Mouse (Mus musculus) frontal cortex, postnatal 14 days (tissue): ENCODE results near the gene Sept8.
A peak's percentile ranks its signal among the peaks of the same experiment; 100 is the strongest.

Experiments used
- DNase-seq, 2 experiments: peaks; one replicate each; pipeline ENCODE4 v3.0.0; 2022; ENCODE audit warnings: low spot score in 2 of 2

The Sept8 gene

GRCm38 (mm10) chr11:53495417-53495816 lies 23.6 kb upstream of the Sept8 start:
- no peak for DNase-seq

DNA sequence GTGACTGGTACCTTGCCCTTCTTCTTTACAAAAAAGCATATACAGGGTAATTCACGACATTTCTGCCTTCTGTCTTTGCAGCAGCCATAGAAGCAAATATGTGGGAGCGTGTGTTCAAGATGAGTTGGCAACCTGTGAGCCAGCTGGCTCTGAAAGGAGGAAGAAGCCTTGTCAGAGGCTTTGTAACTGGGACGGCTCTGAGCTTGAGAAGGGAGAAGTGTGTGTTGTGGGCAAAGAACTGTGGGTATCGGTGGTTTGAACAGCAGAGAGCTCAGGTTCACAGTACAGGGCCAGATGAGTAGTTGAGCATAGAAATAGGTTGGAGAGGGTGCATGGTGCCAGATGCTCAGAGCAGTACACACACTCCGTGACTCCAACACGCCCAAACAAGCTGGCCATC lies 22.1 kb upstream of the Sept8 start:
- peak; percentile 34 to 35 for DNase-seq

GRCm38 (mm10) chr11:53500569-53500968 lies 18.5 kb upstream of the Sept8 start:
- no peak for DNase-seq

DNA sequence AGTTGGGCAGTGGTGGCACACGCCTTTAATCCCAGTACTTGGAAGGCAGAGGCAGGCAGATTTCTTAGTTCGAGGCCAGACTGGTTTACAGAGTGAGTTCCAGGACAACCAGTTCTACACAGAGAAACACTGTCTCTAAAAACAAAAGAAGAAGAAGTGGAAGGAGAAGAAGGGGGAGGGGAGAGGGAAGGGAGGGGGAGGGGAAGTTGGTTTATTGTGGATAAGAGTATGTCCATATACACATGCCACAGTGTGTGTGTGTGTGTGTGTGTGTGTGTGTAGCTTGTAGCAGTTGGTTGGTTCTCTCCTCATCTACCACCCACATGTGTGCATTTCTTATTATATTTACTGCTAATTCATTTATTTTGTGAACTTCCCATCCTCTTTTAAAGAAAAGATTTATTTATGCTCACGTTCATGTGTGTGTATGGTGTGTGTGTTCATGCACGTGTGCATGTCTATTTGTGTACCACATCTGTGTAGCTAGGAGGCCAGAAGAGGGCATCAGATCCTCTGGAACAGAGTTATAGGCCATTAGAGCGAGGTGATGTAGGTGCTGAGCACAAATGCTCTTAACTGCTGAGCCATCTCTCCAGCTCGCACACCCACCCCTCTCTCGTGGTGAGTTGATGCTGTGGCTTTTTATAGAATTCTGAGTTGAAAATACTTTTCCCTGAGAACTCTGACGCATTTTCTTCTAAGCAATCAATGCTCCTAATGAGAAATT lies 16.9 kb upstream of the Sept8 start:
- no peak for DNase-seq

DNA sequence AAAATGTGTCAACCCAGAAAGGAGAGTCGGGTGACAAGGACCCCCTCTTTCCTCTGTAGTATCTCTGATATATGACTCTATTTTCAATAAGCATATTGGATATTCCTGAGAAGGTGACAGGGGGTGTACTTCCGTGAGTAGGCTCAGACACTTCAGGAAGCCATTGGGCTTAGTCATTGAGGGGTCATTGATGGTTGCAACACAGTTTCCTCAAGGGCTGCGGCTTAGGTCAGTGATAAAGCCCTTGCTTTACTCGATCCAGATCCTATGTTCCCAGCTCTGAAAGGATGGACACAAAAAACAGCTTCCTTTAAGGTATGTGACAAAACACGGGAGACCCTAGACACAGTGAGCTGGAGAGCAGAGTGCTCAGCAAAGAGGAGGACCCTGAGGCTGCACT lies 15.3 kb upstream of the Sept8 start:
- DNase-seq, result no peak

DNA sequence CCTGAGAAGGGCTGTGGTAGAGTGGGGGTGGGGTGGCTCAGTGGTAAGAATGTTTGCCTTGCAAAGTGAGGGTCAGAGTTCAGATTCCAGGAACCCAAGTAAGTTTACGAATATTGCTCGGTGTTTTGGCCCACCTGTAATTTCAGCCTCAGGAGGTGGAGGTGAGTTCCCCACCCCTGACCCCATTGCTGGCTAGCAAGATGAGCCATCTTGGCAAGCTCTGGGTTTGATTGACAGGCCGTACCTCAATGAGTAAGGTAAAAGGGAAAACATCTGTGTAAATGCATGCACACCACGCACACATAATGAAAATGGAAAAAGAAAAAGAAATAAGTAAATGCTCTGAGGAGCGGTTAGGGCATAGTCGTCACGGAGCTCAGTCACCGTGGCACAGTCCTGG lies 14.7 kb upstream of the Sept8 start:
- DNase-seq, result no peak

GRCm38 (mm10) chr11:53505026-53505663 lies 13.9 kb upstream of the Sept8 start:
- no peak for DNase-seq

DNA sequence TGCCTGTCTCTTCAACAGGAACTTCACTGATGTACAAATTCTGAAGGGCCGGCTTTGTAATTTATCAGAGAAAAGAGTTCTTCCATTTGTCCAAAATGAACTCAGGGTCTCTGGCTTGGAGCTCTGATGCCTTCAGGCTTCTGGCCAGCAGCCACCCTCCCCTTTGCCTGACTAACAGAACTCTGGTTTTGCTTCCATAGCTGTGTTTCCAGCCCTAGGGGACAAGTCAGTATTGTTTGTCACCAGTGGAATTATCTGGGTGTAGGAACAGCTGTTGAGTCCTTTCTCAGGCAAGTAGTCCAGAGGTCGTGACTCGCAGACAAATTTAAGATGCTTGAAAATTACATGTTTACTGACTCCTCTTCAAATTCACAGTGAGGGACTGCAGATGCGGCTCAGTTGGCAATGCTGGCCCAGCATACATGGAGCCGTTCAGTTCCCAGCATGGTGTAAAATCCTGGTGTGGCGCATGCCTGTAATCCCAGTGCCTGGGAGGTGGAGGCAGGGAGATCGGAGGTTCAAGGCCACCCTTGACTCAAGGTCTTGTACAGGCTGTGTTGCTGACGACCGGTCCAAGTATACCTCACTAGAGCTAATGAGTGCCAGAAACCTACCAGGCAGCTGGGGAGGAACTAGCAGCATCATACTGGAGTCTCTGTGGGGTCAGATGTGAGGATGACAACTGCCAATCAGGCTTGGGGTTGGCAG lies 11.8 kb upstream of the Sept8 start:
- DNase-seq, result no peak

DNA sequence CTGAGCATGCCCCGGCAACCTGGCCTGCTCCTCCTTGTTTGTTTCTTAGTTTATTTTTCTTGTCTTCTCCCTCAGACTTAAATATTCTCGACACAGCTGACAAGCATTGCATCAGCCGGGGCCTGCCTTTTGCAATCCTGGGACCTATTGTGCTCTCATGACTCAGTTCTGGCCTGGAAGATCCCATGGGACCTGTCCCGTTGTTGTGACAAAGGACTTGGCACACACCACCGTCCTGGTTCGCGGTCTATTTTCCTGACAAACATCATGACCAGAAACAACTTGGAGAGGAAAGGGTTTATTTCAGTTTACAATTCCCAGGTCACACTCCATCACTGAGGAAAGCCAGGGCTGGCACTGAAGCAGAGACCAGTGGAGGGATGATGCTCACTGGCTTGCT lies 10.9 kb upstream of the Sept8 start:
- no peak for DNase-seq

- DNase-seq, result no peak
These were observed 10.5 kb upstream of the Sept8 start for GRCm38 (mm10) chr11:53508591-53508990.

DNA sequence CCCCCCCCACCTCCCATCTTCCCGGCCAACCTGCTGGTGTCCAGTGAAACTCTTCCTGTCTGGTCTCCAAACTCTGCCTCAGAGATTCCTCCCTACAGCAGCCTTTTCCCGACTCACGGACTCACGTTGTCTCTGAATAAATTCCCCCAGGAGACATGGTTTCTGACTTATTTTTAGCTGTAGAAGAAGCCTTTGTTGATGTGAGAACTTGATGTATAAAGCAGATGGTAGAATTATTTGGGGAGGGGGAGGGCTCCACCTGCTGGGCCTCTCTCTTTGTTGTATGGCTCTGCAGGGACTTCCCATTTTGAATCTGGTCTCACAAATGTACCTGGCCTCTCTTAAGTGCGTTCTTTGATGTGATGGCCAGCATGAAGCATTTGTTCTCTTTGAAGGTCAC lies 8.7 kb upstream of the Sept8 start:
- no peak for DNase-seq

GRCm38 (mm10) chr11:53516775-53517627 lies 2.1 kb upstream of the Sept8 start:
- no peak for DNase-seq

- no peak for DNase-seq
These were observed 298 bp upstream of the Sept8 start for GRCm38 (mm10) chr11:53518759-53519158.

DNA sequence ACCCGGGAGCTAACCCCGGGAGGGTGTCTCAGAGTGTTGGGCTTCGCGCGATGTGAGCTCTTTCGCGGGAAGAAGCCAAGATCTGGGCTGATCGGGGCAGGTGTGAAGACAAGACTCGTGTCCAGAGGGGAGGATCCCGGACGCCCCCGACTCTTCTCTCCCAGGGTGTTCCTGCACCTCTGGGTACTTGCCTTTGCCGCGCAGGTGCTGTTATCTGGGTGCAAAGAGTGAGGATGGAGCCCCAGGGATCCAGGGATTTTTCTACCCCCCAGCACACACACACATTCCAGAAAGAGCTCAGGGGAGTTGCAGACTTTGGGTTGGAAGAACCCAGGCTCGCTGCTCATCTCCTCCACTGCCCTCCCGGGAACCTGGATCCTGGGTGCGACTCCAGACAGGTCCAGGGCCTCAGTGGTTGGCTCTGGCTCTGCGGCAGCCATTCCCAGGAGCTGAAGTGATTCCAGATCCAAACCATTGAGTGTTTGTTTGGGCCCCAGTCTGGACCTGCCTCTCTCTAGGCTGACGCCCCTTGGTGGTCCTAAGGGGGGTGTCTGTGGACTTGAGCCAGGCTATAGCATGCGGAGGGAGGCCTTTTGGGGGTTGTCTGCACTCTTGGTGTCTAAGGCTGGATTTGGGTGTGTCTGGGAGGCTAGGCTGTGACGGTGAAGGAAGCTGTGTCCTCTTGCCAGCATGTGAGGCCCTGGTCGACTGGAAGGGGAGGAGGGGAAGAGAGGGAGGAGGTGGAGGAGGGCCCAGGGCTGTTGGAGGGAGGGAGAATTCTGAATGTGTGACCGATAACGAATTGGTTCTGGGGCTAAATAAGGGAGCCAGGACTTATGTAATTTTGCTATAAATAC lies 1.3 kb downstream of the Sept8 start:
- DNase-seq, result peak; percentile 58 to 69

GRCm38 (mm10) chr11:53521120-53521820 lies 2.2 kb downstream of the Sept8 start:
- no peak for DNase-seq

DNA sequence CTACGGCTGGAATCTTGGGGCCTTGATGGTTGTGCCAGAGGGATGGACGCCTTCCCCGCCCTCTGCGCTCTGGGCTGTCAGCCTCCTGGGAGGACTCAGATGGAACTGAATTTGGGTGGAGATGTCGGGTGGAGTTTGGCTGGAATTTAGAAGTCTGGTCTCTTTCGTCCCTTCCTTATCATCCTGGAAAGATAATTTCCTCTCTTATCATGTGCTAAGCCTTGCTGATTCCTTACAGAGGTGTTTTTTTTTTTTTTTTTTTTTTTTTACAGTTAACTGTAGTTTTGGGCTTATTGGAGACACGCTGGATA lies 2.7 kb downstream of the Sept8 start:
- DNase-seq, result no peak

DNA sequence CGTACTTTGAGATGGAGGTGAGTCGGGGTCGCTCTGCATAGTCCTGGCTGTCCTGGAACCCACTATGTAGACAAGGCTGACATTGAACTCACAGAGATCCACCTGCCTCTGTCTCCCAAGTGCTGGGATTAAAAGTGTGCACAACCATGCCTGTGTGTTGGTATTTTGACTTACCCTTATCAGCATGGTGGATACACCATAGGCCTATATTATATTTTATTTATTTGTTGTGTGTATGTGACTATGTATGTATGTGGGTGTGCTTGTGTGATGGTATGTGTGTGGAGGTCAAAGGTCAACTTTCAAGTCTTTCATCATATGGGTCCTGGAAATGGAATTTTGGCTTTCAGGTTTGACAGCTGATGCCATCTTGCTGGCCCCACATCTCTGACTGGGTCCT lies 3.3 kb downstream of the Sept8 start:
- DNase-seq, result no peak

DNA sequence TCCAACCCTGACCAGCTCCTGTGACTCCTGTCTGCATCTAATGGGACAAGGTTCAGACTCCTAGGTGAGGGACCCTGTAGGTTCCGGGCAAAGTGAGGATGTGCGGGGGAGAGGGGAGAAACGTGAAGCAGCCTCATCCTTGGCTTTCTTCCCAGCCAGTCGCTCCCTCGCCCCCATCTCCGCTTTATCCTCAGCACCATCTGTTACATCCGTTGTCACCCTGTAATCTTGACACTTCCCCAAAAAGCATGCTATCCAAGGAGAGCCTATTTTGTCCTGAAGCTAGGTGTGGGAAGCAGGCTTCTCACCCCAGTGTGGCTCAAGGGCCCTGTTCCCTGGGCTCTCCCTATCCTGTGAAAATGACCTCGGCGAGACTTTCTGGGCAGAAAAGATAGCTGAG lies 3.9 kb downstream of the Sept8 start:
- DNase-seq, result peak; percentile 50 to 65

DNA sequence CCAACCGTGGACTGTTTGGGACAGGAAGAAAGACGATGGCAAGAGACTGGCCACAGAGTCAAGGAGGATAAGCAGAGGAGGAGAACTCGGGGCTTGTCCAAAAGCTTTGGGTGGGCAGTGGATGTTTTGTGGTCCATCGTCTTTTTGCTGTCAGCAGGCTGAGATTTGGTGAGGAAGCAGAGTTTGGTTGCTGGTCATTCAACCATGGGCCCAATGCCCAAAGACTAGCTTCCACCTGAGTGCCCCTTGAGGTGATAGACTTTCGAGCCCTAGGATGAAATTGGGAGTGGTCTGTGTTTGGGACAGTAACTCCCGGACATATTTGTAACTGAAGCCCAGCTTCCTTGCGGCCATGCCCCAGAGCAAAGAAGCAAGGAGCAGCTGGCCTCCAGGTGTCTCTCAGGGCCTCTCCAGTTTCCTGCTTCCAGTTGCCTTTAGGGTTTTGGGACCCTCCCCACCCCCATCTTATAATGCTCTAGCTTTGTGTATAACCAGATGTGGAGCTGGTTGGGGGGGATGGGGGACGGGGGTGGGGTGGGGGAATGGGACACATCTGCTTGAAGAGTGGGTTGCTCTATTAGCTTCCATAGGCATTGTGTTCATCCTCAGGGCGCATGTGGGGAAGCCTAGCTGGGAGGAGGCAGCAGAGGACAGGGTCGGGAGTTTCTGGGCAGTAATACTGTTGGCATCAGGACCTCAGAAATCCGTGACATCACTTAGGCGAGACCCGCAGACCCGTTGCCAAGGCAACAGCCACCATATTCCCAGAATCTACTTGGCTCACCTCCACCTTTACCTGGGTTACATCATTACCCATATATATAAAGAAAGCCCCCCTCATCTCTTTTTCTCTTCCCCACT lies 4.7 kb downstream of the Sept8 start:
- no peak for DNase-seq

- DNase-seq, result no peak
These were observed 5.8 kb downstream of the Sept8 start for GRCm38 (mm10) chr11:53524905-53525304.
